Mouse (Mus musculus): Measurements from ENCODE around the gene Rgs9bp.
"Not testable (repeated sequence)": the region's sequence is repeated elsewhere in the genome, so short reads cannot be mapped to it uniquely, and the experiment has no call there.

The Rgs9bp gene

GRCm38 (mm10) chr7:35583476-35584025, 1.8 kb downstream of the Rgs9bp start:
- peak; percentile 29 for DNase-seq (ENCODE audit: low read depth, low spot score)

- peak; percentile 14 for DNase-seq (ENCODE audit: low read depth, low spot score)
Measured at GRCm38 (mm10) chr7:35582719-35583118, 2.7 kb downstream of the Rgs9bp start.

GRCm38 (mm10) chr7:35579849-35580248, 5.5 kb downstream of the Rgs9bp start:
- peak; percentile 46 for DNase-seq (ENCODE audit: low read depth, low spot score)

GRCm38 (mm10) chr7:35570883-35571282, 14.5 kb downstream of the Rgs9bp start:
- peak; percentile 4 for DNase-seq (ENCODE audit: low read depth, low spot score)

- not testable (repeated sequence) for DNase-seq (ENCODE audit: low read depth, low spot score)
Measured at GRCm38 (mm10) chr7:35569724-35570123, 15.7 kb downstream of the Rgs9bp start.

- DNase-seq (ENCODE audit: low read depth, low spot score): not testable (repeated sequence)
Measured at GRCm38 (mm10) chr7:35565965-35566364, 19.4 kb downstream of the Rgs9bp start.

GRCm38 (mm10) chr7:35564872-35565271, 20.5 kb downstream of the Rgs9bp start:
- not testable (repeated sequence) for DNase-seq (ENCODE audit: low read depth, low spot score)

GRCm38 (mm10) chr7:35564067-35564865, 21.1 kb downstream of the Rgs9bp start:
- DNase-seq (ENCODE audit: low read depth, low spot score): no peak

- no peak for DNase-seq (ENCODE audit: low read depth, low spot score)
Measured at GRCm38 (mm10) chr7:35563071-35563470, 22.3 kb downstream of the Rgs9bp start.

- no peak for DNase-seq (ENCODE audit: low read depth, low spot score)
Measured at GRCm38 (mm10) chr7:35559838-35560237, 25.5 kb downstream of the Rgs9bp start.

GRCm38 (mm10) chr7:35558681-35559080, 26.7 kb downstream of the Rgs9bp start:
- DNase-seq (ENCODE audit: low read depth, low spot score): no peak

GRCm38 (mm10) chr7:35557577-35557976, 27.8 kb downstream of the Rgs9bp start:
- DNase-seq (ENCODE audit: low read depth, low spot score): no peak

GRCm38 (mm10) chr7:35556905-35557304, 28.5 kb downstream of the Rgs9bp start:
- DNase-seq (ENCODE audit: low read depth, low spot score): no peak

- DNase-seq (ENCODE audit: low read depth, low spot score): no peak
Measured at GRCm38 (mm10) chr7:35556205-35556603, 29.2 kb downstream of the Rgs9bp start, which contains the start of gene Nudt19. TSS of gene Nudt19 (minus strand) at chr7:35556304.

GRCm38 (mm10) chr7:35555224-35556204, 29.9 kb downstream of the Rgs9bp start:
- peak; percentile 82 for DNase-seq (ENCODE audit: low read depth, low spot score)

GRCm38 (mm10) chr7:35554605-35555175, 30.7 kb downstream of the Rgs9bp start:
- DNase-seq (ENCODE audit: low read depth, low spot score): peak; percentile 59

GRCm38 (mm10) chr7:35553751-35554604, 31.4 kb downstream of the Rgs9bp start:
- DNase-seq (ENCODE audit: low read depth, low spot score): peak; percentile 66

- DNase-seq (ENCODE audit: low read depth, low spot score): peak; percentile 81
Measured at GRCm38 (mm10) chr7:35545881-35546280, 39.5 kb downstream of the Rgs9bp start.

- DNase-seq (ENCODE audit: low read depth, low spot score): no peak
Measured at GRCm38 (mm10) chr7:35537562-35537961, 47.8 kb downstream of the Rgs9bp start, which contains the start of gene Tdrd12. TSS of gene Tdrd12 (minus strand) at chr7:35537745.

GRCm38 (mm10) chr7:35535750-35536512, 49.5 kb downstream of the Rgs9bp start:
- no peak for DNase-seq (ENCODE audit: low read depth, low spot score)

All from 3T3-L1 (cell line).